Mouse (Mus musculus) left cerebral cortex, adult 2 months (tissue): ENCODE measurements around the gene Gabarap. TPM values are rescaled to one million over a fixed set of nuclear protein-coding genes. Genes with fewer than 3 reads are reported as not detected.

Source experiments
- DNase-seq, 2 experiments: peaks; one replicate each; pipeline ENCODE4 v3.0.0; 2021 to 2022; ENCODE audit warnings: low spot score in 2 of 2, mixed read lengths in 1 of 2; ENCODE audit errors: extremely low spot score in 1 of 2
- H3K27ac ChIP-seq: fragments of 200-600 bp; 2 replicates; pipeline ENCODE4 v1.8.1; 2022
- H3K4me3 ChIP-seq: fragments of 200-600 bp; 2 replicates; pipeline ENCODE4 v1.8.1; 2022
- CTCF ChIP-seq: fragments of 200-600 bp; IDR thresholded peaks from 2 replicates; pipeline ENCODE4 v1.8.1; 2022; ENCODE audit warnings: antibody characterized with exemption, mild to moderate bottlenecking, moderate library complexity
- intact Hi-C: fragments of 180-260 bp; cut with DNase I; formaldehyde crosslinking; loops from one replicate; pipeline ENCODE4 v1.15.1; 2025
- total RNA-seq, 2 experiments: library from RNA; stranded (reverse); gene quantifications; 2 replicates each; pipeline ENCODE4 v1.2.3; 2021

Gene Gabarap
- total RNA-seq, 2 experiments from 2014 or later = 209 to 215 TPM

DNA sequence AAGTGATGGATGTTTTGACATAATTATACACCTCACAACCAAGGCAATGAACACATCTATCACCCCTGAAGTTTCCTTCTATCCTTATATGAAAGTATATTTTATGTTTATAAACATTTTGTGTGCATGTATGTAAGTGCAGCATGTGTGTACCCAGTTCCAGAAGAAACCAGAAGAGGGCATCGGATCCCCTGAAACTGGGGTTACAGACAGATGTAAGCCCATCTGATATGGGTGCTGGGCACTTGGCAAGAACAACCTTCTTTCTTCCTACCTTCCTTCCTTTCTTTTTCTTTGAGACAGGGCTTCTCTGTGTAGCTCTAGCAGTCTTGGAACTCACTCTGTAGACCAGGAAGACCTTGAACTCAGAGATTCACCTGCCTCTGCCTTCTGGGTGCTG lies 34.7 kb upstream of the Gabarap start:
- DNase-seq = no peak
- H3K4me3 ChIP-seq = no peak overlapping the region
- intact Hi-C loops = no loop called here
- TF ChIP-seq CTCF = no peak; the same call in 1 of the 2 replicates
- no peak overlapping the region for H3K27ac ChIP-seq

DNA sequence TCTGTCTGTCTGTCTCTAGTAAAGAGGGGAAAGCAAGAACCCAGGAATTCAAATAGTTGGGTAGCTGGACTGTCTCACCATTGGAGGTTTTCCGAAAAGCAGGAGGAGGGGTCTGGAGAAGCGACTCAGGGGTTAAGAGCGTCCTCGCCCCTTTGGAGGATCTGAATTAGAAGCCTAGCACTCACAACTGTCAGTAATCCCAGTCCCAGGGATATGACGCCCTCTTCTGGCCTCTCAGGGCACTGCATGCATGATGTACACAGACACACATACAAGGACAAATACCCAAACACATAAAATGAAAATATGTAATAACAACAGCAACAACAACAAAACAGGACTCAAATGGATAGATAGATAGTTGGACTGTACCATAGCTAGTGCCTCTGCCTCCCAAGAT lies 30.3 kb upstream of the Gabarap start:
- DNase-seq = no peak
- peak; percentile 21 for TF ChIP-seq CTCF
- H3K27ac ChIP-seq = no peak overlapping the region
- intact Hi-C loops = no loop called here
- no peak overlapping the region for H3K4me3 ChIP-seq

DNA sequence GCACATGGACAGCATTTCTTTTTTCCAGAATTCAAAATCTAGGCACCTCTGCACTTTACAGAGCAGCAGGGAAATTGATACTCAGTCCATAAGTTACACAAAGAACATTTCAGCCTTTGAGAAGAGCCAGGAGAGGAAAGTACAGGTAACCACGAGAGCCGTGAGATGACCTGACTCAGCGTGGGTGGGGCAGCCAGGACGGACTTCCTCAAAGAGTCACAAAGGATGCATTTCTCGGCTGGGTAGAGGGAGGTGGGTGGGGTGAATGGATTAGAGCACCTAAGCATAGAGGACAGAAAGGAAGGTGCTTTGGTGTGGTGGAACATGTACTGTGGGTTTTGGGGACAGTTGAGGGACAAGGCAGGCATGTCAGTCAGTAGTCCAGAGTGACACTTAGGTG lies 29.1 kb upstream of the Gabarap start:
- no peak for TF ChIP-seq CTCF
- H3K4me3 ChIP-seq = no peak overlapping the region
- DNase-seq = no peak
- H3K27ac ChIP-seq = no peak overlapping the region
- intact Hi-C loops = no loop called here

DNA sequence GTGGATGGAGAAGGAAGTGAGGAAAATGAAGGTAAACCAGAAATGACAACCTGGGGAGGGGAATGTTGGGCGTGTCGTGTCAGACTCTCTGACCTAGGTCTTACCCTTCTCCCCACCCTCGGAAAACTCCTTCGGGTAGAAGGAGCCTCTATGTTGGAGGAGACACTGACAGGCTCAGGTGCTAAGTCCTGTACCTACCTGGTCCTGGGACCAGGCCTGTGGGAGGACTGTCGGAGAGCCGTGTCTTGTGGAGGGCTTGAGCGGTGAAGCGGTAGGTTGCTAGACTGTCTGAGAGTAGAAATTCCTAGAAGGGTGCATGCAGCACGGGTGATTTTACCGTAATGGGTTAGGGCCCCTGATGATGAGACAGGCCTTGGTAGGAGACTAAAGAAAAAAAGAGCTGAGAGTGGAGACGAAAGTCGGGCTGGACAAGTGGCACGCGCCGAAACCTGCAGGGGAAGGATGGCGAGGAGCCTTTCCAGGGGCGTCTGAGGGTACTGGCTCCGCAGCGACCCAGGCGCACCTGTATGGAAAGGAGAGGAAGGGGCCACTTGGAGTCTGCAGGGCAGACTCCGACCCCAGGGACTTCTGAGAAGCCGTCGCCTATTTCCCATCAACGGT lies 26.2 kb upstream of the Gabarap start, which contains the start of gene Cldn7:
Gene Cldn7 (plus strand): TSS at position 130 of the 621 bp plus-strand sequence.
- Histone ChIP-seq H3K4me3 (no peak within 1 kb of the TSS), H3K27ac (no peak within 1 kb of the TSS)
- intact Hi-C loops = no loop called here
- no peak for TF ChIP-seq CTCF
- DNase-seq = no peak

DNA sequence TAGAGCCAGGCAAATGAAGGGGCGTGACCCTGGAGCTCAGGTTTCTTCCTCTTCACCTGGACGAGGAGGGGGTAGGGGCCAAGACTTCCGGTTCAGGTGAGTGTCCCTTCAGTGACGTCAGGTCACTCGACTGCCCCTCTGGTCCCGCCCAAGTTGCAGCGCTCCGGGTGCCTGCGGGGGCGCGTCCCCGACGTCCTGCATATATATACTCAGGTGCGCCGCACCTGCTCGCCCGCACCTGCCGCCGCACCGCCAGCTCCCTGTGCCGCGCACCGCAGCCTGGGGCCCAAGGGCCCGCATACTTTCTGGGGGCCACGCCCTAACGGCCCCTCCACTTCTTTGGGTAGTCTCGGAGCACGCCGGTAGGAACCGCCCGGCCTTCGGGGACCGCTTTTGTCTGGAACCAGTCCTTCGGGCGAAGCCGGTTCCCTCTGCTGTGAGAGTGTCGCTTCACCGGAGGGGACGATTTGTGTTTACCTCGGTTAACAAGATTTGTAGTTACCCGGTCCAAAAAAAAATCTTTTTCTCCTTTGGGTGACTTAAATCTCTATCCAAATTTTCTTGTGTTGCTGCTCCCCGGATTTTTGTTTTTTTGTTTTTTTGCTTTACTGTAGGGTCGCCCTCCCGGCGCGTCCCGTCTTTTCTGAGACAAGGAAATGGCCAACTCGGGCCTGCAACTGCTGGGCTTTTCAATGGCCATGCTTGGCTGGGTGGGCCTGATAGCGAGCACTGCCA lies 25.5 kb upstream of the Gabarap start:
- H3K4me3 ChIP-seq = no peak overlapping the region
- intact Hi-C loops = no loop called here

DNA sequence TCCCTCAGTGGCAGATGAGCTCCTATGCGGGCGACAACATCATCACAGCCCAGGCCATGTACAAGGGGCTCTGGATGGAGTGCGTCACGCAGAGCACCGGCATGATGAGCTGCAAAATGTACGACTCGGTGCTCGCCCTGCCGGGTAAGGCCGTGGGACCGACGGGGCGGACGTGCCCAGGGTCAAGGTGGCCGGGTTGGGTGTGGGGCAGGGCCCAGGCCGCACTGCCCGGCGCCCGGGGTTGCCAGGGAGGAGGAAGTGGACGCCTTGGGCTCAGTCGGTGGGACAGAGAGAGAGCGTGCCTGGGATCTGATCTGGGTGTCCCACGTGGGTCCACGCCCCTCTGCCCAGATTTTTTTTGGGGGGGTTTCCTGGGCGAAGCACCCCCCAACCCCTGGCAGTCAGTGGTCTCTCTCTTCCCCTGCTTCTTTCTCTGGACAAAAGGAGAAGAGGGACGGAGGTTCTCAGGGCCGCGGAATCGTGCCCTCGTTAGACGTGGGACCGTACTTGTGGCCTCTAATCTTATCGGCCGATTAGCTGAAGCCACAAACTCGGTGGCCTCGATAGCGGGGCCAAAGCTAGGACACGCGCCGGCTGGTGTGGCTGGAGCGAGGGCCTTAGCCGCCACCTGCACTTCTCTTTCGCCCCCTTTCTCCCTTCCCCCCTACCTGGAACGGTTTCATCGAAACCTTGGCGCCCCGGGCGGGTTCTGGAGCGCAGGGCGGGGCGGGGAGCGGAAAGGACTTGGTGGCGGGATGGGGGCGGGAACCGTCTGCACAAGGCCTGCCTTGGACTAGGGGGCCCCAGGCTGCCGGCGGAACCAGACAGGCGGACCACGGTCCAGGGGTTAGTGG lies 24.7 kb upstream of the Gabarap start:
- no peak for TF ChIP-seq CTCF
- Histone ChIP-seq H3K4me3 (peak overlapping the region; percentile 16; the same call in 1 of the 2 replicates), H3K27ac (no peak overlapping the region)
- intact Hi-C loops = no loop called here
- no peak for DNase-seq

More for the DNA sequence above, 25.5 kb upstream of the Gabarap start:
- no peak for DNase-seq
- H3K27ac ChIP-seq = no peak overlapping the region
- TF ChIP-seq CTCF = no peak

DNA sequence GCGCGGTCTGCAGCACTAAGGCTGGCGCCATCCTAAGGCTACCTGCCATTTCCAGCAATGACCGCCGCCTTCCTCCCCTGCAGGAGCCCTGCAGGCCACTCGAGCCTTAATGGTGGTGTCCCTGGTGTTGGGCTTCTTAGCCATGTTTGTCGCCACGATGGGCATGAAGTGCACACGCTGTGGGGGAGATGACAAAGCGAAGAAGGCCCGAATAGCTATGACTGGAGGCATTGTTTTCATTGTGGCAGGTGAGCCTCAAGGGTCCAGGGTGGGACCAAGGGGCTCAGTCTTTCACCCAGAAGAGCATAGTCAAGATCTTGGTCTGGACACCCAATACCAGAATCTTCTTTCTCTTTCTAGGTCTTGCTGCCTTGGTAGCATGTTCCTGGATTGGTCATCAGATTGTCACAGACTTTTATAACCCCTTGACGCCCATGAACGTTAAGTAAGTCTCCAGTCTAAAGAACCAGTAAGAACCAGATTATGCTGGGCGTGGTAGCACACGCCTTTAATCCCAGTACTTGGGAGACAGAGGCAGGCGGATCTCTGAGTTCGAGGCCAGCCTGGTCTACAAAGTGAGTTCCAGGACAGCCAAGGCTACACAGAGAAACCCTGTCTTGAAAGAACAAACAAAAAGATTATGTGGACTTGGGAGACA lies 24.0 kb upstream of the Gabarap start:
- H3K4me3 ChIP-seq = no peak overlapping the region
- no peak for DNase-seq
- no peak for TF ChIP-seq CTCF
- intact Hi-C loops = no loop called here
- no peak overlapping the region for H3K27ac ChIP-seq

DNA sequence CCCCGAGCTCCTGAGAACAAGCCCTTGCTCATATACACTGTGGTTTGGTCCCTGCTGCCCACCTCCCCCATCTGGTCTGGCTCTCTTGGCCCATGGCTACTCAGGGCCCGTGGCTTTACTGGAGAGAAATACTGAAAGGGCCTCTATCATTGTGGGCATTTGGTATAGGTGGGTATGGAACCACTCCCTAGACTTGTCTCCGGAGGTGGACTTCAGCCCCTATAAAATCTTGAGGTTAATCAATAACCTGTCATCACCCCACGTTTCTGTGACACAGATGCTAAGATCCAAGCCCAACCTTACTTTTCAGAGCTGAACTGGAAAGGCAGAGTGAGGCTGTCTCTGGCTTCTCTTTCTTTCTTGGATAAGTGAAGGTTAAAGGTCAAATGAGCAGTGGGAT lies 22.1 kb upstream of the Gabarap start:
- H3K4me3 ChIP-seq = no peak overlapping the region
- H3K27ac ChIP-seq = no peak overlapping the region
- TF ChIP-seq CTCF = no peak
- intact Hi-C loops = no loop called here
- DNase-seq = no peak

DNA sequence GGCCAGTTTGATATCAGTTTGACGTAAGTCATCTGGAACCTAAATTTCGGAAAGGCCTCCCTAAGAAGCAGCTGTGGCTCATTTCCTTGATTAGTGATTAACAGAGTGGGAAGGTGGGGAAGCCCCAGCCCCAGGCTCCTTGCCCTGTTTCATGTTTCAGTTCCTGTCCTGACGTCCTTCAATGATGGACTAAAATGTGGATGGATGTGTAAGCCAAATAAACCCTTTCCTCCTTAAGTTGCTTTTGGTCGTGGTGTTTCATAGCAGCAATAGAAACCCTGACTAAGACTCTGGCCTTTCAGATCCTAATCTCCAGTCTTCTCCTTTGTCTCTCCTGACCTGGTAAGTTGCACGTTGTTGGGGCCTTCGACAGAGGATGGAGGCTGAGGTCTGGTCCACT lies 20.7 kb upstream of the Gabarap start:
- no peak overlapping the region for H3K4me3 ChIP-seq
- no peak for TF ChIP-seq CTCF
- no peak for DNase-seq
- H3K27ac ChIP-seq = no peak overlapping the region
- intact Hi-C loops = no loop called here

DNA sequence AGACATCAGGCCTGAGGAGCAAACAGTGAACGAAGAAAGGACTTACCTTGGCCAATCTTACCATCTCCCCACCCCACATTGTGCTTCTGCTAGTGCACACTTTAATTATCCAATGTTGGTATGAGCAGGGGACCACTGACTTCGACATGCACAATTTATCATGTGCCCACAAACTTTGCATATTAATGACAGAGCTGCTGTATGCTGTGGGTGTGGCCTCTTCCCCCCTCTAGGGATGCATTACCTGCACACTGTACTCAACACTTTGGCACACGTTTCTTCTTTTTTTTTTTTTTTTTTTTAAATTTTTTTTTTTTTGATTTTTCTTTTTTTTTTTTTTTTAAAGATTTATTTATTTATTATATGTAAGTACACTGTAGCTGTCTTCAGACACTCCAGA lies 20.2 kb upstream of the Gabarap start:
- intact Hi-C loops = no loop called here
- DNase-seq = no peak
- no peak overlapping the region for H3K27ac ChIP-seq

DNA sequence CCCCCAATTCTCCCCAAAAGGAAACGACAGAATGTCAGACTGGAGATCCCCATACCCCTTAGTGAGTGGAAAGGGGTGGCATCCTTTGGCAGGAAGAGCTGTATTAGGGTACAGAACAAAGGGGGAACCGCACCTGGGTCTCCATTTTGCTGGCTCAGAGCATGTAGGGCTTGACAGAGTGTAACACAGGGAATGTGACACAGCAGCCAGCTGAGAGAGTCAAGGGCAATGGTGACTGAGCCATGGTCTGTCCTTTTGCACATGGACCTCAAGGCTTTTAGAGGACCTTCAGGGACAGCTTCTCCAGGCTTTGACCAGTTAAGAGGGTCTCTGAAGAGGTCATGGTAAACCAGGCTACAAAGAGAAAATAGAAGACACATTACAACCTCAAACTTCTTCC lies 16.0 kb upstream of the Gabarap start:
- TF ChIP-seq CTCF = no peak
- intact Hi-C loops = no loop called here
- no peak overlapping the region for H3K4me3 ChIP-seq
- H3K27ac ChIP-seq = no peak overlapping the region
- no peak for DNase-seq

More for the DNA sequence above, 20.2 kb upstream of the Gabarap start:
- TF ChIP-seq CTCF = no peak
- H3K4me3 ChIP-seq = no peak overlapping the region
